Mouse (Mus musculus) E14TG2a.4 (cell line): Measurements from ENCODE around the gene Usp34.
"Not testable (repeated sequence)": the region's sequence is repeated elsewhere in the genome, so short reads cannot be mapped to it uniquely, and the experiment has no call there.

Experiments used
- CTCF ChIP-seq: conservative IDR thresholded peaks from 2 replicates; pipeline ENCODE4 v1.5.1; 2014; ENCODE audit warnings: low read length
- NANOG ChIP-seq: IDR thresholded peaks from 2 replicates; pipeline ENCODE4 v1.6.1; 2014; ENCODE audit warnings: borderline replicate concordance, low read length, mixed read lengths
- POU5F1 ChIP-seq: IDR thresholded peaks from 2 replicates; pipeline ENCODE4 v1.6.1; 2014; ENCODE audit warnings: low read length, borderline replicate concordance

GRCm38 (mm10) chr11:23504801-23505200 lies 198.1 kb downstream of the Usp34 start:
- not testable (repeated sequence) for TF ChIP-seq CTCF, POU5F1, NANOG
